Mouse (Mus musculus) monocyte, adult 5-6 weeks (primary cell): ENCODE measurements around the gene Pold4. TPM values are rescaled to one million over a fixed set of nuclear protein-coding genes. Genes with fewer than 3 reads are reported as not detected.

Experiments used
- ATAC-seq: fragments of 153-309, 156-312 bp; replicated peaks from 2 replicates; pipeline ENCODE4 v1.8.0; 2017; ENCODE audit warnings: mild to moderate bottlenecking; ENCODE audit not compliant: low TSS enrichment, insufficient number of reproducible peaks, severe bottlenecking, poor library complexity, low FRiP score
- total RNA-seq: library from RNA; stranded (forward); fragments of 200-1000, 200-491, 200-594 nt; gene quantifications from 3 replicates; pipeline ENCODE4 v1.2.3, GENCODE M21; 2017

The Pold4 gene
- total RNA-seq, 1 experiment from 2014 or later: 149 TPM

DNA sequence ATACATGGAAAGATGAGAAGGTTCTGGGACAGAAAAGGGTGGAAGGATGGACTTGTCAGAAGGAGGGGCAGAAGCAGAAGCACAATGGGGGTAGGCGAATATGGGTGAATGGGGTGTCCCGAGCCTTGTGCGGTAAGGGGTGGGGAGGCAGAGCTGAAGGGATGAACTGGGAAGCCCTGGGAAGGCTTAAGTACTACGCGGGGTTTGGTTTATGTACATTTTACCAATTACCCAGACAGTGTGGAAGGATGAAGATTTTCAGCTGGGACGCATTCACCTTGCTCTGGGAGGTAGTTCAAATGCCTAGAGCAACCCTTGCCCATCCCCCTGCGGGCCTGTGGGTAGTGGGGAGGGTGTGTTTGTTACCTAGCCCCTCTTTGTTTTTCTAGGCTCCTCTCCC, 29.6 kb upstream of the Pold4 start:
- ATAC-seq: no peak

- ATAC-seq: no peak
Observed at GRCm38 (mm10) chr19:4203148-4203547, 28.6 kb upstream of the Pold4 start.

GRCm38 (mm10) chr19:4203604-4204326, 27.9 kb upstream of the Pold4 start:
- ATAC-seq: peak; percentile 44

GRCm38 (mm10) chr19:4204889-4205288, 26.8 kb upstream of the Pold4 start:
- no peak for ATAC-seq

DNA sequence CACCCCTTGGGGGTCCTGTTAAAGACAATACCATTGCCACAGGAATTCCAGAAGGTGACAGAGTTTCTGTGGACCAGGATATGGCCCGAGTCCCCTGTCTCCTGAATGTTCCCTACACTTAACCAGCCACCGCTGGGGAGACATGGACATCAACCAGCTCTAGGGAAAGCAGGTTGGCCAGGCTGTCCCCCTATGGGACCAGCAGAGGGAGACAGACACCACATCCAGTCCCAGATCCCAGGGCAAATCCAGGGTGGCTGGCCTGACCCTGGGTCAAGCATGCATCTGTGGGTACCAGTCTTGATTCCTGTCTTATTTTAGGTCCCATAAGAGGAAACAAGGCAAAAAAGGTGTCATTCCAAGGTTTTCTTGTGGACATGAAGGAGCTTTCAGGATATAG, 24.7 kb upstream of the Pold4 start:
- peak; percentile 68 for ATAC-seq

GRCm38 (mm10) chr19:4208563-4208962, 23.1 kb upstream of the Pold4 start:
- no peak for ATAC-seq

- no peak for ATAC-seq
Observed at GRCm38 (mm10) chr19:4211891-4212588, 19.7 kb upstream of the Pold4 start.

DNA sequence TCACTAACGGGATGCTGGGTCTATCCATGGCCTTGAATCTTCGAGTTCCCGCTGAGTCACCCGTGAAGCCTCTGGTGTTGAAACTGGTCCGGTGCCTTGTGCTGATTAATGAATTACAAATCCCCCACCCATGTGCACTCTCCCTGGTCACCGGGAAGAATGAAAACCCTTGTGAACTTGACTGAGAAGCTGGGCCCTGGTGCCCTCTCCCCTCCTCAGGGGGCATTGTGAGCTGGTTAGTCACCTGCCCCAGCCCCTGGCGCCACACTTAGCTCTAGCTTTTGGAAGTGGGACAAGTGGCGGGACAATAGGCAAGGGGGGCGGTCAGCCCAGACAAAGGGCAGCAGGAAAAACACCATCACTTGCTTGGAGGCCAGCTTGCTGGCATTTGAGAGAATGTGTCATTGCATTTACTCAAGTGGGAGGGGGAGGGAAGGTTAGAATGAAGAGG, 18.1 kb upstream of the Pold4 start:
- no peak for ATAC-seq

GRCm38 (mm10) chr19:4214071-4214770, 17.5 kb upstream of the Pold4 start, which contains the start of the genes Clcf1 and AC109138.7:
Gene Clcf1 (plus strand): TSS chr19:4214238.
Gene AC109138.7 (plus strand): TSS chr19:4214357.
- peak; percentile 34 for ATAC-seq

- ATAC-seq: no peak
Observed at GRCm38 (mm10) chr19:4214771-4215450, 16.8 kb upstream of the Pold4 start.

- no peak for ATAC-seq
Observed at GRCm38 (mm10) chr19:4215451-4215840, 16.3 kb upstream of the Pold4 start.

GRCm38 (mm10) chr19:4216041-4216685, 15.5 kb upstream of the Pold4 start:
- no peak for ATAC-seq

DNA sequence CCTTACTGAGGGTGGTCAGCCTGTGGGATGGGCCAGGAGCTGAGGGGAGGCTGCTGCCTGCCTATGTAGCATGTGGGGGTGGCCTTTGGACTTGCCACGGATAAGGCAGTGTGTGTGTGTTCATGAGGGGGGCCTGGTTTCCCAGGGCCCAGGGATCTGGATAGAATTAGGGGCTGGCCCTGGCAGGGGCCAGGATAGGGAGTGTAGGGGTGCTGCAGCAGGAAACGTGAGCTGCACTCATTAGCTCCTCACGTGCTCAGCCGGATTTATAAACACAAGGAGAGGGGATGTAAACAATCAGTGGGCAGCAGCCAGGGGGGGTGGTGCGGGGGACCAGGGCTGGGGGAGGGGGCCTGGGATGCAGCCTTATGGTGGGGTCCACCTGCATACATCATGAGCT, 14.6 kb upstream of the Pold4 start:
- ATAC-seq: no peak

- no peak for ATAC-seq
Observed at GRCm38 (mm10) chr19:4217855-4218254, 13.8 kb upstream of the Pold4 start.

DNA sequence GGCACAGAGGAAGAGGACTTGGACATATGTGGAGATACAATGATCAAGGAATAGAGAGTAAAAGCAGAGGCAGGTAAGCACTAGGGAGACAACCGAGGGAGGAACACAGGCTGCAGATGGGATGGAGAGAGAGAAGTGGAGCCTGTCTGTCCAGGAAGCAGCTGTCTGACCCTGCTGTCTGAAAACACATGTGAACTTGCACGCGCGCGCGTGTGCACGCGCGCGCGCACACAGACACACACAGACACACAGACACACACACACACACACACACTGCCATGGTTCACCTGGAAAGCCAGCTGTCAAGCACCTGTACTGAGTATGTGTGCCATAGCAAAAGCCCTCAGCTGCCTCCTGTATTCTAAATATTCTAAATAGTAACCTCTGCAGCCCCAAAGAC, 13.4 kb upstream of the Pold4 start:
- no peak for ATAC-seq

DNA sequence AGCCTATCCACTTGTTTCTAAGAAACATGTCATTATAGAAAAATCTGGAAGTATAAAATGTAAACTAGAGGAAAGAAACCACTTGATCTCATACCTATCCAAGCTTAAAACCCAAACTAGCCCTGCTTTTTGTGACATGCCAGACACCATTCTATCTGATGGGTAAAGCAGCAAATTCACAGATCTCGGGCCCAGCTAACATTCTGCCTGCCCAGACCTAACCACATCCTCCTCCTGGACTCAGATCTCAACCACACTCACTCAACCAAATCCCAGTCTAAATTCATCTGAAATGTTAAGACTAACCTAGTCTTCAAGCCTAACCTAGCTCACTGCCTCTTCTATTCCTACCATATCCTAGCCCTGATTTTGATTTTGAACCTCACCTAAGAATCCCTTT, 12.9 kb upstream of the Pold4 start:
- no peak for ATAC-seq

GRCm38 (mm10) chr19:4219943-4220342, 11.8 kb upstream of the Pold4 start:
- no peak for ATAC-seq

DNA sequence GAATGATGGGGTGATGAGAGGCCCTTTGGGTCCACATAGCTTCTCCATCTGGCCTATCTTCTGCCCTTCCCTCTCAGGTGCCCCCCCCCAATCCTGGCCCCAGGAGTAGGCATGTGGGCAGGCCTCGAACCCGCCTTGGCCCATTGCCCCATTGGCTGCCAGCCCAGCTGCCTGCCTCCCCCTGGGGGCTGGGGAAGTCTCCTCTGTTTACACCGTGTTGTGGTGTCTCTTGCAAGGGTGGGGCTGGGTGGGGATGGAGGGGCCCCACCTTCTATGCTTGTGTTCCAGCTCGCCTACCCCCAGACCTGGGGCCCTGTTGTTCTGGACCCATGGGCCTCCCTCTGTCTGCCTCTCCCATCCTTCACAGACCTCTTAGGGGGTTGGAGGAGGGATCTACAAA, 11.3 kb upstream of the Pold4 start:
- no peak for ATAC-seq
